Mouse (Mus musculus) CH12.LX (cell line): ENCODE measurements around the gene Zfp1. TPM values are rescaled to one million over a fixed set of nuclear protein-coding genes. Genes with fewer than 3 reads are reported as not detected.

Source experiments
- DNase-seq: peaks from one replicate; pipeline ENCODE4 v3.0.0-alpha.2; 2013; ENCODE audit errors: extremely low read depth
- H3K27ac ChIP-seq: 2 replicates; pipeline ENCODE4 v1.5.1; 2012; ENCODE audit warnings: low read depth, mild to moderate bottlenecking, control low read depth, moderate library complexity; ENCODE audit not compliant: insufficient read depth
- H3K27me3 ChIP-seq: replicated peaks from 2 replicates; pipeline ENCODE3; 2012; ENCODE audit warnings: inconsistent platforms
- H3K36me3 ChIP-seq, 2 experiments: replicated peaks in 1 of 2; 2 replicates each; pipeline versions ENCODE3 to v1.6.1; 2012; ENCODE audit warnings: inconsistent platforms in 1 of 2, low read length in 1 of 2, mild to moderate bottlenecking in 1 of 2, mixed read lengths in 1 of 2, moderate library complexity in 1 of 2; ENCODE audit not compliant: control insufficient read depth in 1 of 2, insufficient read depth in 1 of 2
- H3K4me1 ChIP-seq, 2 experiments: 2 replicates each; pipeline ENCODE4 v1.6.1; 2012; ENCODE audit warnings: inconsistent platforms in 1 of 2, moderate library complexity in 1 of 2; ENCODE audit not compliant: insufficient read depth in 2 of 2, control insufficient read depth in 1 of 2
- H3K4me2 ChIP-seq: 2 replicates; pipeline ENCODE4 v1.6.1; 2012; ENCODE audit warnings: low read depth, mild to moderate bottlenecking, control low read depth; ENCODE audit not compliant: poor library complexity, insufficient read depth, severe bottlenecking
- H3K4me3 ChIP-seq, 3 experiments: fragments of 150-350 bp in 1 of 3; sonication (generic) in 1 of 3; replicated peaks in 1 of 3; 2 replicates each; pipeline versions ENCODE3 to v1.5.1; 2011 to 2012; ENCODE audit warnings: low read depth in 2 of 3, low read length in 2 of 3, mild to moderate bottlenecking in 2 of 3, moderate library complexity in 2 of 3, control low read depth in 1 of 3, improper control_type of control experiment in 1 of 3, inconsistent platforms in 1 of 3, mixed read lengths in 1 of 3; ENCODE audit not compliant: poor library complexity in 1 of 3
- H3K79me2 ChIP-seq: replicated peaks from 2 replicates; pipeline ENCODE4 v1.6.1; 2012; ENCODE audit warnings: mild to moderate bottlenecking, moderate library complexity; ENCODE audit not compliant: control insufficient read depth, poor library complexity, insufficient read depth, severe bottlenecking; ENCODE audit errors: extremely low read depth
- H3K9ac ChIP-seq: 2 replicates; pipeline ENCODE4 v1.6.1; 2012; ENCODE audit warnings: low read depth, mild to moderate bottlenecking, control low read depth, moderate library complexity; ENCODE audit not compliant: insufficient read depth
- H3K9me3 ChIP-seq: replicated peaks from 2 replicates; pipeline ENCODE3; 2012; ENCODE audit warnings: low read length, inconsistent platforms, mixed read lengths
- EP300 ChIP-seq: IDR thresholded peaks from 2 replicates; pipeline ENCODE4 v1.6.1; 2011; ENCODE audit warnings: low read length, improper control_type of control experiment
- ETS1 ChIP-seq: conservative IDR thresholded peaks from 2 replicates; pipeline ENCODE4 v1.6.1; 2012; ENCODE audit warnings: low read depth, mild to moderate bottlenecking, inconsistent platforms, low read length, improper control_type of control experiment, moderate library complexity
- GABPA ChIP-seq: IDR thresholded peaks from 2 replicates; pipeline ENCODE4 v1.6.1; 2012; ENCODE audit warnings: low read depth, low read length, improper control_type of control experiment, inconsistent platforms; ENCODE audit not compliant: insufficient replicate concordance
- JUN ChIP-seq: IDR thresholded peaks from 2 replicates; pipeline ENCODE4 v1.6.1; 2011; ENCODE audit warnings: low read depth, mild to moderate bottlenecking, low read length, improper control_type of control experiment, moderate library complexity; ENCODE audit not compliant: insufficient read depth
- MAFK ChIP-seq: IDR thresholded peaks from 2 replicates; pipeline ENCODE4 v1.6.1; 2011; ENCODE audit warnings: low read length, improper control_type of control experiment; ENCODE audit not compliant: insufficient replicate concordance
- MAX ChIP-seq: IDR thresholded peaks from 2 replicates; pipeline ENCODE4 v1.6.1; 2011; ENCODE audit warnings: low read length, improper control_type of control experiment
- MAZ ChIP-seq: IDR thresholded peaks from 2 replicates; pipeline ENCODE4 v1.6.1; 2012; ENCODE audit warnings: low read depth, mild to moderate bottlenecking, inconsistent platforms, low read length, improper control_type of control experiment, moderate library complexity
- MXI1 ChIP-seq: IDR thresholded peaks from 2 replicates; pipeline ENCODE4 v1.6.1; 2011; ENCODE audit warnings: mild to moderate bottlenecking, low read depth, low read length, improper control_type of control experiment
- NELFE ChIP-seq: IDR thresholded peaks from 2 replicates; pipeline ENCODE4 v1.6.1; 2011; ENCODE audit warnings: low read depth, low read length, improper control_type of control experiment
- NRF1 ChIP-seq: IDR thresholded peaks from 2 replicates; pipeline ENCODE4 v1.6.1; 2014; ENCODE audit warnings: low read depth, mild to moderate bottlenecking, inconsistent platforms, low read length, improper control_type of control experiment, moderate library complexity
- SIN3A ChIP-seq: IDR thresholded peaks from 2 replicates; pipeline ENCODE4 v1.6.1; 2012; ENCODE audit warnings: low read length, improper control_type of control experiment, inconsistent platforms
- TBP ChIP-seq: conservative IDR thresholded peaks from 2 replicates; pipeline ENCODE4 v1.6.1; 2011; ENCODE audit warnings: low read depth, low read length, improper control_type of control experiment
- TCF12 ChIP-seq: IDR thresholded peaks from 2 replicates; pipeline ENCODE4 v1.6.1; 2014; ENCODE audit warnings: low read depth, mild to moderate bottlenecking, inconsistent platforms, low read length, improper control_type of control experiment
- UBTF ChIP-seq: IDR thresholded peaks from 2 replicates; pipeline ENCODE4 v1.6.1; 2012; ENCODE audit warnings: low read depth, mild to moderate bottlenecking, inconsistent platforms, low read length, improper control_type of control experiment, moderate library complexity
- ZMIZ1 ChIP-seq: IDR thresholded peaks from 2 replicates; pipeline ENCODE4 v1.6.1; 2012; ENCODE audit warnings: low read depth, mild to moderate bottlenecking, inconsistent platforms, low read length, improper control_type of control experiment
- ZNF384 ChIP-seq: IDR thresholded peaks from 2 replicates; pipeline ENCODE4 v1.6.1; 2012; ENCODE audit warnings: low read depth, low read length, improper control_type of control experiment, inconsistent platforms
- dilution Hi-C: fragments of 300-500 bp; cut with MboI; formaldehyde crosslinking; loops from 2 replicates; pipeline ENCODE4 v1.14.3; 2020; ENCODE audit warnings: low sequenced_read_pairs; ENCODE audit not compliant: extremely low pct_unique_long_range_greater_than_20kb, extremely low pct_ligation_motif_present
- in situ Hi-C: fragments of 300-500 bp; cut with MboI; formaldehyde crosslinking; loops from 3 replicates; pipeline ENCODE4 v1.14.3; 2019; ENCODE audit warnings: low sequenced_read_pairs, low pct_ligation_motif_present, low pct_unique_long_range_greater_than_20kb, mixed read lengths
- polyA plus RNA-seq: library from polyadenylated mRNA; unstranded; fragments of >175 nt; gene quantifications from 2 replicates; pipeline ENCODE4 v1.2.1, GENCODE M21; 2012; ENCODE audit warnings: low read depth; ENCODE audit not compliant: insufficient read length
- total RNA-seq, 2 experiments: library from RNA; depleted of rRNA; stranded (reverse); fragments of 300-350 nt in 1 of 2; fragments of >200 nt in 1 of 2; gene quantifications; 2 replicates each; pipeline ENCODE4 v1.2.3; 2012 to 2014

Gene Zfp1
- total and polyA plus RNA-seq, 3 experiments, result 9.2 to 16.7 (median 14.5) TPM

GRCm38 (mm10) chr8:111708265-111708664, 65.1 kb downstream of the Zfp1 start:
- Histone ChIP-seq H3K9ac (no peak overlapping the region), H3K9me3 (no peaks in the 10 kb centered on the region), H3K27ac (no peak overlapping the region), H3K4me1 (no peaks in the 10 kb centered on the region), H3K4me2 (no peak overlapping the region), H3K27me3 (peaks cover 11% of the 10 kb centered on the region), H3K4me3 (no peak overlapping the region), H3K36me3 (peaks cover 0 to 3% of the 10 kb centered on the region in 2 experiments), H3K79me2 (no peaks in the 10 kb centered on the region)
- TF ChIP-seq MAFK (0 out of 2 replicates have a peak, but pooled peaks have one; percentile 45), TCF12 (no peak)
- in situ Hi-C loops (loop anchor here (10.0 kb wide), 1 partner anchor 127 kb away; no protein-coding TSS in a partner anchor), dilution Hi-C loops (no loop called here)
- no peak for DNase-seq

DNA sequence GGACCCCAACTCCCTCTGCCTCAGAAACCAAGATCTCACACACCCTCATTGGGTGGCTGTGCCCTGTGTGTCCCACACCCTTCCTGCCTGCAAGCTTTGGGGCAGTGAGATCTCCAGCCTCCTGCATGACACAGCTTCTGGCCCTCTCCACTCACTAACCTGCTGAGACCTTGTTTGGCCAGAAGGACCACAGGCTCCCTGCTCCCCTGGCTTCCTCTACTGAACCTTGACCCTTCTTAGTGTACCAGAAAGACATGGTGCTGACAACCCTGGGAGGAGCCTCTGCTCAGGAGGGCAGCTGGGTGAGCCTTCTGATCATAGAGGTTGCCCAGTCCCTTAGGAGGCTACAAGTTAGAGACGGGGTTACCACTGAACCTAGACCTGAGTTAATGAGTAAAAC, 66.0 kb downstream of the Zfp1 start:
- in situ Hi-C loops, result loop anchor here (10.0 kb wide), 1 partner anchor 126 kb away; no protein-coding TSS in a partner anchor
- H3K27me3 ChIP-seq, result peaks cover 8% of the 10 kb centered on the region
- DNase-seq, result no peak
- dilution Hi-C loops, result no loop called here
- no peak overlapping the region for H3K27ac ChIP-seq
- H3K4me2 ChIP-seq, result no peak overlapping the region
- H3K4me3 ChIP-seq, result no peak overlapping the region
- peaks cover 0 to 5% of the 10 kb centered on the region in 2 experiments for H3K36me3 ChIP-seq
- no peak overlapping the region for H3K9ac ChIP-seq
- no peaks in the 10 kb centered on the region for H3K79me2 ChIP-seq
- H3K4me1 ChIP-seq, result no peaks in the 10 kb centered on the region
- no peaks in the 10 kb centered on the region for H3K9me3 ChIP-seq
- TF ChIP-seq EP300, result no peak
- no peak for TF ChIP-seq NRF1
- TF ChIP-seq SIN3A, result no peak
- TF ChIP-seq GABPA, result no peak
- no peak for TF ChIP-seq JUN
- no peak for TF ChIP-seq TBP
- no peak for TF ChIP-seq UBTF
- no peak for TF ChIP-seq TCF12
- TF ChIP-seq ZMIZ1, result no peak
- TF ChIP-seq MAX, result no peak
- TF ChIP-seq MAZ, result no peak
- TF ChIP-seq MXI1, result no peak
- no peak for TF ChIP-seq ZNF384
- no peak for TF ChIP-seq ETS1
- no peak for TF ChIP-seq NELFE
